Mouse (Mus musculus) forebrain, embryonic 14.5 days (tissue): ENCODE results near the gene Efcab9. TPM values are rescaled to one million over a fixed set of nuclear protein-coding genes. Genes with fewer than 3 reads are reported as not detected.

Experiments
- ATAC-seq: fragments of 200-750 bp; cut with Nextera tagmentation; 2 replicates; pipeline ENCODE4 v1.8.0; 2017; ENCODE audit warnings: mild to moderate bottlenecking, moderate library complexity
- DNase-seq: peaks from one replicate; pipeline ENCODE4 v3.0.0-alpha.2; 2015; ENCODE audit warnings: low spot score
- H3K27ac ChIP-seq: fragments of 300-500 bp; sonication (generic); 2 replicates; pipeline ENCODE4 v1.5.1; 2014; ENCODE audit warnings: low read depth, mild to moderate bottlenecking, control low read depth, low read length, moderate library complexity
- H3K27me3 ChIP-seq: fragments of 300-500 bp; sonication (generic); replicated peaks from 2 replicates; pipeline ENCODE4 v1.6.1; 2014; ENCODE audit warnings: low read length, control low read depth, mixed read lengths; ENCODE audit not compliant: control insufficient read depth, insufficient read depth
- H3K36me3 ChIP-seq: fragments of 300-500 bp; sonication (generic); 2 replicates; pipeline ENCODE4 v1.6.1; 2014; ENCODE audit warnings: low read length, control low read depth; ENCODE audit not compliant: control insufficient read depth, insufficient read depth
- H3K4me1 ChIP-seq: fragments of 300-500 bp; sonication (generic); 2 replicates; pipeline ENCODE4 v1.6.1; 2014; ENCODE audit warnings: antibody characterized with exemption, low read length, control low read depth; ENCODE audit not compliant: control insufficient read depth, insufficient read depth
- H3K4me2 ChIP-seq: fragments of 300-500 bp; sonication (generic); 2 replicates; pipeline ENCODE4 v1.6.1; 2014; ENCODE audit warnings: mild to moderate bottlenecking, control low read depth, low read length
- H3K4me3 ChIP-seq: fragments of 300-500 bp; sonication (generic); 2 replicates; pipeline ENCODE4 v1.5.1; 2014; ENCODE audit warnings: low read depth, low read length, control low read depth
- H3K9ac ChIP-seq: fragments of 300-500 bp; sonication (generic); 2 replicates; pipeline ENCODE4 v1.6.1; 2014; ENCODE audit warnings: mild to moderate bottlenecking, low read length, control low read depth, moderate library complexity
- H3K9me3 ChIP-seq: fragments of 300-500 bp; sonication (generic); replicated peaks from 2 replicates; pipeline ENCODE4 v1.6.1; 2016; ENCODE audit warnings: low read length, control low read depth, mixed read lengths; ENCODE audit not compliant: control insufficient read depth
- WGBS: fragments of 180-500 bp; shearing (Covaris S2); extraction: QIAGEN DNeasy Blood & Tissue Kit; methylation state at CpG from one replicate; pipeline ENCODE4 v1.1.7; 2014; 5-methylcytosine and 5-hydroxymethylcytosine counted together
- polyA plus RNA-seq: library from polyadenylated mRNA; unstranded; fragments of >200 nt; fragmentation: Nextera tagmentation; extraction: Ambion mirVana; gene quantifications from 2 replicates; pipeline ENCODE4 v1.2.1, GENCODE M21; 2014

Efcab9 gene
- polyA plus RNA-seq, 1 experiment from 2014 or later = not detected

DNA sequence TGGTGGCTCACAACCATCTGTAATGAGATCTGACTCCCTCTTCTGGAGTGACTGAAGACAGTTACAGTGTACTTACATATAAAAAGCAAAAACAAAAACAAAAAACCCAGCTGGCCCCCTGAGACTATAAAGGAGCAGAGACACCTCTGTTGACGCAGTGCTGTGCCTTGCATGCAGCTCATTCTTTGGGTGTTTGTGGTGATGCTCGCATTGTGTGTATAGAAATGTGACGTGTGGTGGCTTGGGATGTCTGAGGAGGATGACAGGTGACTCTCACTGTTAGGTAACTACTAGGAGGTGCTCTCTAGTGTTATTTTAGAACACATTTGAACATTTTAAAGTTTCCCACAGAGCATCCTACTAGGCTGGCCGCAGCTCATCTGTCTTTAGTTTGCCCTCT is 3.8 kb upstream of the Efcab9 start:
- no peaks in the 10 kb centered on the region for H3K9me3 ChIP-seq
- H3K36me3 ChIP-seq = no peaks in the 10 kb centered on the region
- WGBS = 95% methylated on average over 4 of the region's 4 CpGs
- no peak overlapping the region for H3K27ac ChIP-seq
- no peak for ATAC-seq
- no peak overlapping the region for H3K4me3 ChIP-seq
- H3K9ac ChIP-seq = no peak overlapping the region
- peaks cover 5% of the 10 kb centered on the region; the same call in 1 of the 2 replicates for H3K4me1 ChIP-seq
- H3K27me3 ChIP-seq = peaks cover 7% of the 10 kb centered on the region; the same call in 1 of the 2 replicates
- H3K4me2 ChIP-seq = no peak overlapping the region
- no peak for DNase-seq

DNA sequence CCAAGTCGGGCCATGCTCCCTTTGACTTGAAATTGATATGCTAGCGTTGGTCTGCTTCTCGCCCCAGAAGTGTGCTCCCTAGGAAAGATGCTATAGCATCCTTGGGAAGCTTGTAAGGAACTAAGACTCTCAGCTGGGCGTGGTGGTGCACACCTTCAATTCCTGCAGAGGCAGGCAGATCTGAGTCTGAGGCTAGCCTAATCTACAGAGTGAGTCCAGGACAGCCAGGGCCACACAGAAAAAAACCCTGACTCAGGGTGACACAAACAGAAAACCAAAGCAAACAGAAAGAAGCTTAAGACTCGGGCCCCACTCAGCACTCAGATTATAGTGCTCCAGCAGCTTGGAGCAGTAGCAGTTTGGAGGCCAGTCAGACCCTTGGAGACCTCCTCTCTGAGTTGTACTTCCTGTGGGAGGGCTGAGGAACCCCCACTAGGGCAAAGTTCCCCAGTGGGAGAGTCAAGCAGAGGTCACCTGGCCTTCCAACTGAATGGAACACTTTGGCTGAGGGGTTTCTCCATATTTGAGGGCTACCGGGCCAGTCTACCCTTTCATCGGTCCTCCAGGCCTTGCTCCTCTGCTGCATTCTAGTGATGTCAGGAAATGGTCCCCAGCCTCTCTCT is 2.7 kb upstream of the Efcab9 start:
- Histone ChIP-seq H3K9ac (no peak overlapping the region), H3K4me2 (no peak overlapping the region; the same call in 1 of the 2 replicates), H3K36me3 (no peaks in the 10 kb centered on the region), H3K27ac (no peak overlapping the region), H3K4me1 (peaks cover 5% of the 10 kb centered on the region; the same call in 1 of the 2 replicates), H3K4me3 (no peak overlapping the region), H3K27me3 (peaks cover 7% of the 10 kb centered on the region; the same call in 1 of the 2 replicates), H3K9me3 (no peaks in the 10 kb centered on the region)
- DNase-seq (no peak), ATAC-seq (no peak)
- 80% methylated on average over 7 of the region's 7 CpGs for WGBS

DNA sequence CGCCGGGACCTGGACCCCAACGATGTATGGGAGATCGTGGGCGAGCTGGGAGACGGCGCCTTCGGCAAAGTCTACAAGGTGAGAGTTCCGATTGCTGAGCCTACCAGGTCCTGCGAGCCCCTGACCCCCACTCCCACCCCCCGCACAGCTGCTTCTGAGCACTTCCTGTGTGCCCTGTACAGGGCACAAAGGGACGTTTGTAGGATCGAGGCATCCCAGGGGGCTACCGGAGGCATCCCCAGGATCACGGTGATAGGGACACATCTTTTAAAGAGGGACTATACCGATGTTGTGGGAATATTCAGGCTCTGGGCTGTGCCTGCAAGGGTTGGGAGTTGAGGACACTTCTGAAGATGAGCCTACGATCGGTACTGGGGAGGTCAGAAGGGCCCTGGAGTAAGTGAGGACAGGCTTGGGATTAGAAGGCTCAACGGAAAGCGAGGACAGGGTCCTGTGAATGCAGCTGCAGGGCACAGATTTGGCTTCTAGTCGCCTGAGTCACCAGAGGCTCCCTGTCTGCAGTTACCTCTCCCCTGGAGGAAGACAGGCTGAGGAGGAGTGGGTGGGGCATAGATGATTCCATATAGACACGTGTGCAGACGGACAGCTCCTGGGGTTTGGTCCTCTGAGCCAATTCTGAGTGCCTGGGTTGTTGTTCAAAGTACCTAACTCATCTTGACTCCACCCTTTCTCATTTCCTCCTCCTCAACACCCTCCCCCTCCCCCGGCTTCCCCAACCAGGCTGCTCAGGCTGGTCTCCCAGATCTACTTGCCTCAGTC is 1.8 kb upstream of the Efcab9 start:
- Histone ChIP-seq H3K27ac (no peak overlapping the region), H3K36me3 (no peaks in the 10 kb centered on the region), H3K9me3 (no peaks in the 10 kb centered on the region), H3K9ac (peak overlapping the region; percentile 76), H3K4me1 (peaks cover 5% of the 10 kb centered on the region; the same call in 1 of the 2 replicates), H3K27me3 (peaks cover 7% of the 10 kb centered on the region; the same call in 1 of the 2 replicates), H3K4me3 (peak overlapping the region; percentile 62), H3K4me2 (peak overlapping the region; percentile 98)
- ATAC-seq (peak; percentile 38), DNase-seq (peak; percentile 39)
- WGBS = 1% methylated on average over 24 of the region's 24 CpGs

DNA sequence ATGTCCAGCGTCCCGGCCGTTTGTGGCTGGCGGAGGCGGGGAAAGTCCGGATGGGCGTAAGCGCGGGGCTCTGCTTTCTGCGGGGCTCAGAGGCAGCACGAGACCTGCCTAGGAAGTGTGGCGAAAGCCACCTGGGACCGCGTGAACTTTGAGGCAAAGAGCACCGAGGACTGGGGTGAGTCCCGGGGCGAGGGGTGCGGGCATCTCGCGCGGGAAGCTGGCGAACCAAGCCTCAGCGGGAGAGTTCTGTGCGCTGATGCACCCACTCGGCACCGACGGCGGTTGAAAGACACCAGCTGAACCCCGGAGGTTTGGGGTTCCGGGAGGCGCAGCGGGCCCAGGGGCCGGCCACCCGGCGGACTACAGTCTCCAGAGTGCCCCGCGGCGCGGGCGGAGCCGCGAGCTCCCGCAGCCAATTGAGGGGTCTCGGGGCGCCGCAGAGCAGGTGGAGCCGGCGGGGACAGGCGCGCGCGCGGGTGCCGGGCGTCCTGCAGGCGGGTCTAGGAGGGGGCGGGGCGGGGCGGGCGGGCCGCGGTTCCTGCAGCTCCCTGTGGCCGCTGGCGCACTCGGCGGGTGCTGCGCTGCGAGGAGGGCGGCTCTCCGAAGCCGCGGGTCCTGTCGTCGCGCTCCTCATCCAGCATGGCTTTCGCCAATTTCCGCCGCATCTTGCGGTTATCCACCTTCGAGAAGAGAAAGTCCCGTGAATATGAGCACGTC is 1.0 kb upstream of the Efcab9 start, which contains the start of gene Stk10:
TSS of gene Stk10 (plus strand) at position 541 of the 717 bp plus-strand sequence.
- WGBS = under 1% methylated on average over 76 of the region's 82 CpGs
- Histone ChIP-seq H3K36me3 (no peaks in the 10 kb centered on the region), H3K9me3 (no peaks in the 10 kb centered on the region), H3K9ac (peak within 1 kb of the TSS; percentile 76), H3K4me1 (peaks cover 5% of the 10 kb centered on the region; the same call in 1 of the 2 replicates), H3K27me3 (peaks cover 7% of the 10 kb centered on the region; the same call in 1 of the 2 replicates), H3K4me2 (peak within 1 kb of the TSS; percentile 98), H3K27ac (no peak within 1 kb of the TSS), H3K4me3 (peak within 1 kb of the TSS; percentile 62)
- ATAC-seq (peak; percentile 97), DNase-seq (peak; percentile 92)

DNA sequence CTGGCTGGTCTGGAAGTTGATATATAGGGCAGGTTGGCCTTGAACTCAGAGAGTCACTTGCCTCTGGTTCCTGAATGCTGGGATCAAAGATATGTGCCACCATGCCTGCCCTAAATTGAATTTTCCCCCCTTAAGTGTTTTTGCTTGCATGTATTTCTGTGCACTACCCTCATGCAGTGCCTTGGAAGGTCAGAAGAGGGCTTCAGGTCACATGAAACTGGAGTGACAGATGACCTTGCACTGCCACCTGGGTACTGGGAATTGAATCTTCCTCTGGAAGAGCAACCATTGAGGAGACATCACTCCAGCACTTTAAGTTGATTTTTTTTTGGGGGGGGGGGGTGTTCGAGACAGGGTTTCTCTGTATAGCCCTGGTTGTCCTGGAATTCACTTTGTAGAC is 1.7 kb downstream of the Efcab9 start:
- no peak overlapping the region for H3K4me2 ChIP-seq
- DNase-seq = no peak
- H3K4me3 ChIP-seq = no peak overlapping the region
- peaks cover 7% of the 10 kb centered on the region; the same call in 1 of the 2 replicates for H3K27me3 ChIP-seq
- H3K27ac ChIP-seq = no peak overlapping the region
- no peaks in the 10 kb centered on the region for H3K9me3 ChIP-seq
- 60% methylated on average over 1 of the region's 1 CpGs for WGBS
- peaks cover 5% of the 10 kb centered on the region; the same call in 1 of the 2 replicates for H3K4me1 ChIP-seq
- H3K9ac ChIP-seq = no peak overlapping the region
- 0 out of 2 replicates have a peak, but pooled peaks cover 4% of the 10 kb centered on the region for H3K36me3 ChIP-seq
- no peak for ATAC-seq

DNA sequence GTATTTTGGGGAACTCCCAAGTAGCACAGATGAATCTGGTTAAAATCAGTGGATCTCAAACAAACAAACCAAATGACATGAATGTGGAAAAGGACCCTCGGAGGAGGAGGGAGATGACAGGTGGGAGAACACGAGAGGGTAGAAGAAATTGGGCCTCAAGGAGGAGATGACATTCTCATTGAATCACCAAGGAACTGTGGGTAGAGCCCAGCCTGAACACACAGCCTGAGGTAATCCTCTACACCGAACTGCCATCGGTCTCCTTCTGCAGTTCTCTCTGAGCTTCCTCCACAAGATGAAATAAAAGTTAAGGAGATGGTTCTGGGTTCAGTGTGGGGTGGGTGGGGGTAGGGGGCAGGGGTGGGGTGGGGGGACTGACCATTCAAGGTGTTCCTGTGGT is 4.9 kb downstream of the Efcab9 start:
- Histone ChIP-seq H3K4me1 (no peaks in the 10 kb centered on the region), H3K9me3 (no peaks in the 10 kb centered on the region), H3K27ac (no peak overlapping the region), H3K4me3 (no peak overlapping the region), H3K4me2 (no peak overlapping the region), H3K36me3 (peaks cover 11% of the 10 kb centered on the region), H3K9ac (no peak overlapping the region), H3K27me3 (peaks cover 6% of the 10 kb centered on the region; the same call in 1 of the 2 replicates)
- ATAC-seq (no peak), DNase-seq (no peak)
- WGBS = 92% methylated on average over 4 of the region's 4 CpGs

DNA sequence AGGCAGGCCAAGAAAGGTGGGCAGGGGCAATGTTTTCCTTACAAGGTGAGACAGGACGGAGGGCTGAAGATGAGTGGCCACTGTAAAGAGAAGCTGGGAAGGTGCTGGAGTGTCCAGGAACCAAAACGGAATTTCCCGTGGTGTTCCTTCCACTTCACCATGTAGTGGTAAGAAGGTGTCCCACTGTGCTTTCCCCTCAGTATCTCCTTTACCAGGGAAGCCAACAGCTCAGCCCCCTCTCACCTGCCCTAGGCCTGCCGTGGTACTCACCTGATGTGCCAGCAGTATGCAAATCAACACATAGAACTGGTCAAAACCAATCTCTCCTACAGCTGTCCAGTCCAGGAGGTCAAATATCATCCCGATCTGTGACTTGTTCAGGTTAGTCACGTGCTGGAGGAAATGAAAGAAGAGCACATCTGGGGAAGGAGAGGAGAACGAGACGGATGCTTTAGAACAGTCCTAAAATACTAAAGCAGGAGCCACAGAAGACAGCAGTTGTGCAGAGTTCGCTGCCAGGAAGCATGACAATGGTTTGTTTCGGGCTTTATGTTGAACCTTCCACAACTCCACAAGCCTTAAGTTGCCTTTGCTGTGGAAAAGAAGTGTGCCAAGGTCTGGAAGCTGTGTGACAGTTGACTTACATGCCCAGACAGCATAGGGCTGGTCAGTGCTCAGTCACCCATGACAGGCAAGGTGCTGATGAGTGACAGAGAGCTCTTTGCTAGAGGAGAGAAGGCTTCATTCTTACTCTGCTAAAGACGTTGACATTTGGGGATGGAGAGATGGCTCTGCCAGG is 7.6 kb downstream of the Efcab9 start:
- H3K9ac ChIP-seq = no peak overlapping the region
- WGBS = 87% methylated on average over 11 of the region's 11 CpGs
- no peak overlapping the region for H3K27ac ChIP-seq
- DNase-seq = no peak
- peaks cover 14% of the 10 kb centered on the region for H3K36me3 ChIP-seq
- H3K4me3 ChIP-seq = no peak overlapping the region
- no peaks in the 10 kb centered on the region for H3K4me1 ChIP-seq
- ATAC-seq = no peak
- no peaks in the 10 kb centered on the region for H3K9me3 ChIP-seq
- H3K4me2 ChIP-seq = no peak overlapping the region
- no peaks in the 10 kb centered on the region for H3K27me3 ChIP-seq

DNA sequence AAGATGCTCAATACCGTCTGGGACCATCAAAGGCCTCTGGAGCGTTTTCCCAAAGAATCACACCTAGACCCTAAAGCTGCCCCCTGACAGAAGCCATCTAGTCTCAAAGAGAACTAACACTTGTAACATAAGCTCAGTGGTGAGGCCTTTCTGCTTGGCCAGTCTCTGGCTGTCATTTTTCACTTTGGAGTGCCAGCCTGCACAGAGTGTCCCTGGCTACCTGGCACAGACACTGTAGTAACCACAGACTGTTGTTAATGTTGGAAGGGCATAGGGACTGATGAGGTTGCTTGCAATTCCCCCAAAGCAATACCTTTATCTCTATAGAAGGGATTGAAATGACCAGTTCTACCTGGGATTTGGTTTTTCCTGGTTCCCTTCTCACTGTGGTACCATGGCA is 10.6 kb downstream of the Efcab9 start:
- ATAC-seq = no peak
- WGBS = 86% methylated on average over 2 of the region's 2 CpGs
- Histone ChIP-seq H3K9ac (no peak overlapping the region), H3K4me2 (no peak overlapping the region), H3K4me1 (no peaks in the 10 kb centered on the region), H3K27ac (no peak overlapping the region), H3K4me3 (no peak overlapping the region), H3K36me3 (peaks cover 31% of the 10 kb centered on the region), H3K27me3 (no peaks in the 10 kb centered on the region), H3K9me3 (no peaks in the 10 kb centered on the region)
- DNase-seq = no peak
